Mouse (Mus musculus) midbrain, embryonic 14.5 days (tissue): ENCODE data around the gene Fam117b. TPM values are rescaled to one million over a fixed set of nuclear protein-coding genes. Genes with fewer than 3 reads are reported as not detected.

Experiments used
- ATAC-seq: fragments of 200-750 bp; cut with Nextera tagmentation; 2 replicates; pipeline ENCODE4 v1.8.0; 2017; ENCODE audit warnings: moderate number of reproducible peaks, moderate library complexity; ENCODE audit not compliant: low FRiP score, low TSS enrichment
- DNase-seq: peaks from one replicate; pipeline ENCODE4 v3.0.0-alpha.2; 2015
- H3K27ac ChIP-seq: fragments of 300-500 bp; sonication (generic); replicated peaks from 2 replicates; pipeline ENCODE4 v1.5.1; 2014; ENCODE audit warnings: mild to moderate bottlenecking, low read depth, low read length, moderate library complexity
- H3K27me3 ChIP-seq: fragments of 300-500 bp; sonication (generic); 2 replicates; pipeline ENCODE4 v1.6.1; 2014; ENCODE audit warnings: low read length, control low read depth, mixed read lengths; ENCODE audit not compliant: control insufficient read depth, insufficient read depth
- H3K36me3 ChIP-seq: fragments of 300-500 bp; sonication (generic); 2 replicates; pipeline ENCODE4 v1.6.1; 2014; ENCODE audit warnings: low read length, control low read depth; ENCODE audit not compliant: control insufficient read depth, insufficient read depth
- H3K4me1 ChIP-seq: fragments of 300-500 bp; sonication (generic); 2 replicates; pipeline ENCODE4 v1.6.1; 2014; ENCODE audit warnings: mild to moderate bottlenecking, antibody characterized with exemption, low read length, control low read depth; ENCODE audit not compliant: control insufficient read depth, insufficient read depth
- H3K4me2 ChIP-seq: fragments of 300-500 bp; sonication (generic); 2 replicates; pipeline ENCODE4 v1.6.1; 2014; ENCODE audit warnings: mild to moderate bottlenecking, low read length, moderate library complexity
- H3K4me3 ChIP-seq: fragments of 300-500 bp; sonication (generic); replicated peaks from 2 replicates; pipeline ENCODE4 v1.5.1; 2014; ENCODE audit warnings: low read depth, low read length
- H3K9ac ChIP-seq: fragments of 300-500 bp; sonication (generic); replicated peaks from 2 replicates; pipeline ENCODE4 v1.6.1; 2014; ENCODE audit warnings: mild to moderate bottlenecking, low read length, moderate library complexity
- H3K9me3 ChIP-seq: fragments of 300-500 bp; sonication (generic); 2 replicates; pipeline ENCODE4 v1.6.1; 2016; ENCODE audit warnings: low read length, control low read depth, mixed read lengths; ENCODE audit not compliant: control insufficient read depth
- WGBS: fragments of 180-500 bp; shearing (Covaris S2); extraction: QIAGEN DNeasy Blood & Tissue Kit; methylation state at CpG from one replicate; pipeline ENCODE4 v1.1.7; 2014; 5-methylcytosine and 5-hydroxymethylcytosine counted together
- polyA plus RNA-seq: library from polyadenylated mRNA; unstranded; fragments of >200 nt; fragmentation: Nextera tagmentation; extraction: Ambion mirVana; gene quantifications from 2 replicates; pipeline ENCODE4 v1.2.1, GENCODE M21; 2014

The Fam117b gene
- polyA plus RNA-seq, 1 experiment from 2014 or later = 65.6 TPM

GRCm38 (mm10) chr1:59918075-59918474 is 5.3 kb downstream of the Fam117b start:
- H3K4me3 ChIP-seq = no peak overlapping the region
- ATAC-seq (no peak), DNase-seq (no peak)
- H3K4me2 ChIP-seq = no peak overlapping the region
- peaks cover 24% of the 10 kb centered on the region for H3K4me1 ChIP-seq
- H3K36me3 ChIP-seq = no peaks in the 10 kb centered on the region
- no peak overlapping the region for H3K27ac ChIP-seq
- no peak overlapping the region for H3K9ac ChIP-seq
- no peaks in the 10 kb centered on the region for H3K9me3 ChIP-seq
- no peaks in the 10 kb centered on the region for H3K27me3 ChIP-seq

- no peak overlapping the region for H3K4me3 ChIP-seq
- 72% methylated on average over 1 of the region's 1 CpGs for WGBS
- H3K4me1 ChIP-seq = no peaks in the 10 kb centered on the region
- H3K4me2 ChIP-seq = no peak overlapping the region
- H3K36me3 ChIP-seq = no peaks in the 10 kb centered on the region
- DNase-seq (no peak), ATAC-seq (no peak)
- no peak overlapping the region for H3K27ac ChIP-seq
- no peaks in the 10 kb centered on the region for H3K27me3 ChIP-seq
- no peak overlapping the region for H3K9ac ChIP-seq
- no peaks in the 10 kb centered on the region for H3K9me3 ChIP-seq
These were observed 10.4 kb downstream of the Fam117b start for GRCm38 (mm10) chr1:59923201-59923600.

- Histone ChIP-seq H3K27ac (no peak overlapping the region), H3K36me3 (no peaks in the 10 kb centered on the region), H3K9me3 (no peaks in the 10 kb centered on the region), H3K4me2 (no peak overlapping the region), H3K27me3 (no peaks in the 10 kb centered on the region), H3K9ac (no peak overlapping the region), H3K4me3 (no peak overlapping the region), H3K4me1 (no peaks in the 10 kb centered on the region)
- ATAC-seq = no peak
- WGBS = 88% methylated on average over 1 of the region's 1 CpGs
- DNase-seq = no peak
These were observed 10.9 kb downstream of the Fam117b start for GRCm38 (mm10) chr1:59923673-59924072.

- Histone ChIP-seq H3K9me3 (no peaks in the 10 kb centered on the region), H3K36me3 (no peaks in the 10 kb centered on the region), H3K4me2 (no peak overlapping the region), H3K27ac (no peak overlapping the region), H3K4me1 (no peaks in the 10 kb centered on the region), H3K4me3 (no peak overlapping the region), H3K9ac (no peak overlapping the region), H3K27me3 (no peaks in the 10 kb centered on the region)
- DNase-seq (no peak), ATAC-seq (no peak)
- 85% methylated on average over 2 of the region's 2 CpGs for WGBS
These were observed 11.6 kb downstream of the Fam117b start for GRCm38 (mm10) chr1:59924411-59924810.

GRCm38 (mm10) chr1:59926021-59926672 is 13.3 kb downstream of the Fam117b start:
- H3K4me2 ChIP-seq = no peak overlapping the region
- H3K27ac ChIP-seq = no peak overlapping the region
- H3K4me1 ChIP-seq = no peaks in the 10 kb centered on the region
- no peak overlapping the region for H3K9ac ChIP-seq
- no peak overlapping the region for H3K4me3 ChIP-seq
- H3K27me3 ChIP-seq = no peaks in the 10 kb centered on the region
- no peak for ATAC-seq
- 93% methylated on average over 3 of the region's 3 CpGs for WGBS
- H3K36me3 ChIP-seq = no peaks in the 10 kb centered on the region
- H3K9me3 ChIP-seq = no peaks in the 10 kb centered on the region
- DNase-seq = no peak

GRCm38 (mm10) chr1:59927131-59927680 is 14.4 kb downstream of the Fam117b start:
- Histone ChIP-seq H3K4me3 (no peak overlapping the region), H3K36me3 (no peaks in the 10 kb centered on the region), H3K9ac (no peak overlapping the region), H3K4me2 (no peak overlapping the region), H3K9me3 (no peaks in the 10 kb centered on the region), H3K27me3 (no peaks in the 10 kb centered on the region), H3K4me1 (no peaks in the 10 kb centered on the region), H3K27ac (no peak overlapping the region)
- DNase-seq (no peak), ATAC-seq (no peak)
- WGBS = 93% methylated on average over 2 of the region's 2 CpGs

- DNase-seq = no peak
- ATAC-seq = no peak
- Histone ChIP-seq H3K27me3 (no peaks in the 10 kb centered on the region), H3K4me3 (no peak overlapping the region), H3K36me3 (no peaks in the 10 kb centered on the region), H3K4me1 (no peaks in the 10 kb centered on the region), H3K27ac (no peak overlapping the region), H3K9me3 (no peaks in the 10 kb centered on the region), H3K4me2 (no peak overlapping the region), H3K9ac (no peak overlapping the region)
These were observed 18.1 kb downstream of the Fam117b start for GRCm38 (mm10) chr1:59930926-59931325.

- Histone ChIP-seq H3K36me3 (no peaks in the 10 kb centered on the region), H3K4me2 (no peak overlapping the region), H3K27me3 (no peaks in the 10 kb centered on the region), H3K9ac (no peak overlapping the region), H3K27ac (no peak overlapping the region), H3K4me3 (no peak overlapping the region), H3K4me1 (no peaks in the 10 kb centered on the region), H3K9me3 (no peaks in the 10 kb centered on the region)
- no peak for DNase-seq
- no peak for ATAC-seq
- 69% methylated on average over 2 of the region's 2 CpGs for WGBS
These were observed 20.2 kb downstream of the Fam117b start for GRCm38 (mm10) chr1:59932991-59933390.

- Histone ChIP-seq H3K36me3 (no peaks in the 10 kb centered on the region), H3K9ac (no peak overlapping the region), H3K4me2 (no peak overlapping the region), H3K27ac (no peak overlapping the region), H3K27me3 (no peaks in the 10 kb centered on the region), H3K4me3 (no peak overlapping the region), H3K4me1 (no peaks in the 10 kb centered on the region), H3K9me3 (no peaks in the 10 kb centered on the region)
- WGBS = 93% methylated on average over 1 of the region's 1 CpGs
- ATAC-seq = no peak
- DNase-seq = no peak
These were observed 28.3 kb downstream of the Fam117b start for GRCm38 (mm10) chr1:59941063-59941462.
